9 mouse cellular contexts compared by ENCODE assay signal in genomic region chr5:118876586-118877312, GRCm38 (mm10).
DNase-seq lines count a peak whose midpoint lies in the region; ATAC-seq and TF ChIP-seq lines count a peak whose summit lies in the region.
"Had no signal": no experiment of that assay in that cellular context is flagged by ENCODE, and none has a peak within 500 bp of the region (broad histone marks: within the 10 kb centered on the region; RNA-seq: fewer than 3 reads in every experiment).

No protein-coding gene starts in this region.

- H3K9me3 ChIP-seq in kidney, embryonic 15.5 days (replicated peaks): no peaks in the 10 kb centered on the region
- H3K9me3 ChIP-seq in embryonic facial prominence, embryonic 13.5 days: no peaks in the 10 kb centered on the region
- peaks cover under 1% of the 10 kb centered on the region; the same call in 1 of the 2 replicates for H3K9me3 ChIP-seq in hindbrain, embryonic 13.5 days
- no peaks in the 10 kb centered on the region for H3K9me3 ChIP-seq in midbrain, embryonic 12.5 days

- 9% methylated on average over 18 of the region's 18 CpGs for WGBS in kidney, embryonic 15.5 days
- WGBS in embryonic facial prominence, embryonic 13.5 days: 8% methylated on average over 18 of the region's 18 CpGs
- 11% methylated on average over 18 of the region's 18 CpGs for WGBS in hindbrain, embryonic 13.5 days
- WGBS in midbrain, embryonic 12.5 days: 16% methylated on average over 18 of the region's 18 CpGs

- peak overlapping the region; percentile 61 for H3K4me2 ChIP-seq in kidney, embryonic 15.5 days
- peak overlapping the region; percentile 66 for H3K4me2 ChIP-seq in embryonic facial prominence, embryonic 13.5 days
- peak overlapping the region; percentile 38 for H3K4me2 ChIP-seq in hindbrain, embryonic 13.5 days
- peak overlapping the region; percentile 47 for H3K4me2 ChIP-seq in midbrain, embryonic 12.5 days (replicated peaks)

- TF ChIP-seq CTCF in layer of hippocampus, adult 2 months (conservative IDR thresholded peaks at IDR 0.05): no peak

- peak overlapping the region; percentile 32 for H3K4me3 ChIP-seq in kidney, embryonic 15.5 days (replicated peaks)
- peak overlapping the region; percentile 40 for H3K4me3 ChIP-seq in embryonic facial prominence, embryonic 13.5 days
- H3K4me3 ChIP-seq in hindbrain, embryonic 13.5 days: 0 out of 2 replicates have a peak overlapping the region, but pooled peaks have one; percentile 11
- H3K4me3 ChIP-seq in midbrain, embryonic 12.5 days: peak overlapping the region; percentile 16
- H3K4me3 ChIP-seq in layer of hippocampus, adult 2 months: no peak overlapping the region

- DNase-seq in kidney, postnatal 10 days: no peak
- no peak for DNase-seq in spleen, postnatal 36 days (ENCODE audit: low spot score in 2 of 2)
- DNase-seq in cerebellum, adult 11 months: no peak
- no peak for DNase-seq in layer of hippocampus, adult 2 months (ENCODE audit: low spot score in 2 of 2)
- DNase-seq: cerebellum, adult 18-20 months had no signal

- peaks cover 53% of the 10 kb centered on the region for H3K27me3 ChIP-seq in kidney, embryonic 15.5 days
- peaks cover 17% of the 10 kb centered on the region for H3K27me3 ChIP-seq in embryonic facial prominence, embryonic 13.5 days
- H3K27me3 ChIP-seq in hindbrain, embryonic 13.5 days: peaks cover 65% of the 10 kb centered on the region
- peaks cover 69% of the 10 kb centered on the region for H3K27me3 ChIP-seq in midbrain, embryonic 12.5 days

- H3K9ac ChIP-seq in kidney, embryonic 15.5 days: no peak overlapping the region; the same call in 1 of the 2 replicates
- H3K9ac ChIP-seq in embryonic facial prominence, embryonic 13.5 days: peak overlapping the region; percentile 63
- no peak overlapping the region for H3K9ac ChIP-seq in hindbrain, embryonic 13.5 days
- no peak overlapping the region for H3K9ac ChIP-seq in midbrain, embryonic 12.5 days (replicated peaks)

- no peaks in the 10 kb centered on the region for H3K36me3 ChIP-seq in kidney, embryonic 15.5 days
- H3K36me3 ChIP-seq in embryonic facial prominence, embryonic 13.5 days: no peaks in the 10 kb centered on the region
- H3K36me3 ChIP-seq in hindbrain, embryonic 13.5 days: no peaks in the 10 kb centered on the region
- H3K36me3 ChIP-seq in midbrain, embryonic 12.5 days: no peaks in the 10 kb centered on the region

- peaks cover 17% of the 10 kb centered on the region for H3K4me1 ChIP-seq in kidney, embryonic 15.5 days
- peaks cover 41% of the 10 kb centered on the region for H3K4me1 ChIP-seq in embryonic facial prominence, embryonic 13.5 days
- H3K4me1 ChIP-seq in hindbrain, embryonic 13.5 days (replicated peaks): no peaks in the 10 kb centered on the region; the same call in 1 of the 2 replicates
- H3K4me1 ChIP-seq in midbrain, embryonic 12.5 days: 0 out of 2 replicates have a peak, but pooled peaks cover 7% of the 10 kb centered on the region

- ATAC-seq in kidney, embryonic 15.5 days (replicated peaks; ENCODE audit: low FRiP score): no peak
- no peak for ATAC-seq in embryonic facial prominence, embryonic 13.5 days (ENCODE audit: insufficient number of reproducible peaks, insufficient read depth, low FRiP score, low TSS enrichment, low read depth)
- no peak for ATAC-seq in hindbrain, embryonic 13.5 days (ENCODE audit: low FRiP score)
- no peak for ATAC-seq in midbrain, embryonic 12.5 days (ENCODE audit: low FRiP score, low read depth)

- H3K27ac ChIP-seq in kidney, embryonic 15.5 days: peak overlapping the region; percentile 56; the same call in 1 of the 2 replicates
- H3K27ac ChIP-seq in embryonic facial prominence, embryonic 13.5 days: peak overlapping the region; percentile 66
- no peak overlapping the region for H3K27ac ChIP-seq in hindbrain, embryonic 13.5 days
- H3K27ac ChIP-seq in midbrain, embryonic 12.5 days (replicated peaks): no peak overlapping the region
- H3K27ac ChIP-seq in layer of hippocampus, adult 2 months: no peak overlapping the region

Comparison
In these comparisons a context has a peak if more than half of its experiments do, and no peak if none do; other contexts are left out.
1. H3K27ac ChIP-seq: peak in kidney, embryonic 15.5 days (single experiment) and embryonic facial prominence, embryonic 13.5 days (single experiment); none in hindbrain, embryonic 13.5 days (single experiment), midbrain, embryonic 12.5 days (single experiment) and layer of hippocampus, adult 2 months (single experiment).
2. Peak in every context shown above with its lines, with median percentiles within 50 percentile points of each other: H3K4me2 ChIP-seq.